17 mouse cellular contexts compared by ENCODE assay signal in the genomic region with DNA sequence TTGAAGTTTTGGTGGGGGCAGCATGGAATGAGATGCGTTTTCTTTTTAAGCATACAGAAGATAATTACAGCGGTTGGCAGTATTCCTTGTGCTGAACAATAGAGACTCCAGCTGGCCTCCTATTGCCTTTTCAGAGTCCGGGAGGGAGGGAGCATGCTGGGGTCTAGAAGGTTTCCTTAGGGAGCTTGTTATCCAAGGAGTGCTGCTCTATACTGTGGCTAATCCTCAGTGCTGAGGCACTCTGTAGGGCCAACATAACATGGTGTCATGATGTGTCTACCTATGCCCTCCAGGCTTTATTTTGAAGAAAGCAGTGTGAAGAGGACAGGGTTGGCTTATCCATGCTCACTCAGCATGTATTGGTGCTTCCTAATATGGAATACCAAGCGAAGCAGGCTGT.
A peak's percentile ranks its signal among the peaks of the same experiment; 100 is the strongest.
DNase-seq lines count a peak whose midpoint lies in the region; ATAC-seq lines count a peak whose summit lies in the region.
"Had no signal": no experiment of that assay in that cellular context is flagged by ENCODE, and none has a peak within 500 bp of the region (broad histone marks: within the 10 kb centered on the region; RNA-seq: fewer than 3 reads in every experiment).

No protein-coding gene starts in this region.

- ATAC-seq in embryonic facial prominence, embryonic 14.5 days (ENCODE audit: low read depth) = peak; percentile 83
- ATAC-seq in hindbrain, embryonic 14.5 days (ENCODE audit: low FRiP score) = peak; percentile 55; the same call in 1 of the 2 replicates
- ATAC-seq in neural tube, embryonic 14.5 days (ENCODE audit: low read depth) = peak; percentile 58; the same call in 1 of the 2 replicates
- no peak for ATAC-seq in heart, embryonic 12.5 days (ENCODE audit: insufficient number of reproducible peaks, low FRiP score)
- ATAC-seq: Patski had no signal

- no peak overlapping the region for H3K4me2 ChIP-seq in embryonic facial prominence, embryonic 14.5 days (ENCODE audit: low read depth, low read length)
- no peak overlapping the region for H3K4me2 ChIP-seq in hindbrain, embryonic 14.5 days (replicated peaks)
- H3K4me2 ChIP-seq in neural tube, embryonic 14.5 days (ENCODE audit: low read depth, low read length) = no peak overlapping the region
- no peak overlapping the region for H3K4me2 ChIP-seq in heart, embryonic 12.5 days
- H3K4me2 ChIP-seq: lung, embryonic 15.5 days had no signal

- H3K9ac ChIP-seq in embryonic facial prominence, embryonic 14.5 days (ENCODE audit: low read depth, low read length) = no peak overlapping the region
- no peak overlapping the region for H3K9ac ChIP-seq in hindbrain, embryonic 14.5 days
- H3K9ac ChIP-seq in neural tube, embryonic 14.5 days (replicated peaks; ENCODE audit: low read depth, low read length) = no peak overlapping the region
- H3K9ac ChIP-seq in heart, embryonic 12.5 days = no peak overlapping the region
- H3K9ac ChIP-seq: lung, embryonic 15.5 days had no signal

- H3K4me3 ChIP-seq in embryonic facial prominence, embryonic 14.5 days (ENCODE audit: low read depth, low read length) = no peak overlapping the region
- no peak overlapping the region for H3K4me3 ChIP-seq in hindbrain, embryonic 14.5 days (replicated peaks; ENCODE audit: low read length)
- H3K4me3 ChIP-seq in neural tube, embryonic 14.5 days (ENCODE audit: low read depth, low read length) = no peak overlapping the region
- no peak overlapping the region for H3K4me3 ChIP-seq in heart, embryonic 12.5 days
- H3K4me3 ChIP-seq: layer of hippocampus, adult 2 months; lung, embryonic 15.5 days had no signal

- peaks cover 6% of the 10 kb centered on the region for H3K4me1 ChIP-seq in embryonic facial prominence, embryonic 14.5 days (ENCODE audit: control insufficient read depth, insufficient read depth, low read length)
- 0 out of 2 replicates have a peak, but pooled peaks cover 6% of the 10 kb centered on the region for H3K4me1 ChIP-seq in hindbrain, embryonic 14.5 days (replicated peaks; ENCODE audit: control insufficient read depth, insufficient read depth, low read length)
- peaks cover 6% of the 10 kb centered on the region; the same call in 1 of the 2 replicates for H3K4me1 ChIP-seq in neural tube, embryonic 14.5 days (ENCODE audit: control insufficient read depth, insufficient read depth, low read length)
- H3K4me1 ChIP-seq in heart, embryonic 12.5 days (replicated peaks) = peaks cover 14% of the 10 kb centered on the region

- H3K9me3 ChIP-seq in embryonic facial prominence, embryonic 14.5 days (ENCODE audit: control insufficient read depth, low read length) = no peaks in the 10 kb centered on the region
- H3K9me3 ChIP-seq in hindbrain, embryonic 14.5 days (ENCODE audit: control insufficient read depth, low read length) = no peaks in the 10 kb centered on the region
- no peaks in the 10 kb centered on the region for H3K9me3 ChIP-seq in neural tube, embryonic 14.5 days (ENCODE audit: control insufficient read depth, low read length)
- H3K9me3 ChIP-seq in heart, embryonic 12.5 days (replicated peaks) = no peaks in the 10 kb centered on the region
- H3K9me3 ChIP-seq: lung, embryonic 15.5 days had no signal

- DNase-seq in embryo, embryonic 10 days (ENCODE audit: low spot score) = peak; percentile 15
- peak; percentile 60 for DNase-seq in embryonic facial prominence, embryonic 14.5 days (ENCODE audit: low spot score)
- DNase-seq in hindbrain, embryonic 14.5 days (ENCODE audit: low spot score) = no peak
- DNase-seq in left cerebral cortex, postnatal 25 days (ENCODE audit: low spot score in 2 of 2) = no peak
- no peak for DNase-seq in thymus, postnatal 0 days (ENCODE audit: low spot score)
- DNase-seq: adrenal gland, adult 2 months; cerebellum, postnatal 25 days; gastrocnemius, postnatal 10 days; heart, postnatal 14 days; kidney, adult 18-20 months; spleen, adult 18-20 months had no signal

- no peaks in the 10 kb centered on the region for H3K27me3 ChIP-seq in embryonic facial prominence, embryonic 14.5 days (replicated peaks; ENCODE audit: control insufficient read depth, insufficient read depth, low read length)
- no peaks in the 10 kb centered on the region for H3K27me3 ChIP-seq in hindbrain, embryonic 14.5 days (ENCODE audit: control insufficient read depth, insufficient read depth, low read length)
- H3K27me3 ChIP-seq in neural tube, embryonic 14.5 days (ENCODE audit: control insufficient read depth, insufficient read depth, low read length) = no peaks in the 10 kb centered on the region
- H3K27me3 ChIP-seq in heart, embryonic 12.5 days (replicated peaks) = no peaks in the 10 kb centered on the region
- H3K27me3 ChIP-seq: CH12.LX; lung, embryonic 15.5 days; Patski had no signal

- H3K36me3 ChIP-seq in embryonic facial prominence, embryonic 14.5 days (ENCODE audit: control insufficient read depth, insufficient read depth, low read length) = no peaks in the 10 kb centered on the region
- no peaks in the 10 kb centered on the region for H3K36me3 ChIP-seq in hindbrain, embryonic 14.5 days (replicated peaks; ENCODE audit: control insufficient read depth, insufficient read depth)
- no peaks in the 10 kb centered on the region for H3K36me3 ChIP-seq in neural tube, embryonic 14.5 days (ENCODE audit: control insufficient read depth, insufficient read depth, low read length)
- no peaks in the 10 kb centered on the region for H3K36me3 ChIP-seq in heart, embryonic 12.5 days
- H3K36me3 ChIP-seq: lung, embryonic 15.5 days had no signal

- WGBS in embryonic facial prominence, embryonic 14.5 days = 50% methylated on average over 4 of the region's 4 CpGs
- WGBS in hindbrain, embryonic 14.5 days = 30% methylated on average over 4 of the region's 4 CpGs
- 28% methylated on average over 4 of the region's 4 CpGs for WGBS in neural tube, embryonic 14.5 days
- WGBS in heart, embryonic 12.5 days = 74% methylated on average over 4 of the region's 4 CpGs

- no peak overlapping the region for H3K27ac ChIP-seq in embryonic facial prominence, embryonic 14.5 days (replicated peaks; ENCODE audit: low read depth, low read length)
- H3K27ac ChIP-seq in hindbrain, embryonic 14.5 days = no peak overlapping the region
- H3K27ac ChIP-seq in neural tube, embryonic 14.5 days (ENCODE audit: low read depth, low read length) = no peak overlapping the region
- H3K27ac ChIP-seq in heart, embryonic 12.5 days (ENCODE audit: poor library complexity, severe bottlenecking) = no peak overlapping the region
- H3K27ac ChIP-seq: layer of hippocampus, adult 2 months; lung, embryonic 15.5 days had no signal

- intact Hi-C loops in left cerebral cortex, postnatal 25 days (cut with DNase I) = no loop called here

Comparison
In these comparisons a context has a peak if more than half of its experiments do, and no peak if none do; other contexts are left out.
1. DNase-seq: peak in embryo, embryonic 10 days (single experiment) and embryonic facial prominence, embryonic 14.5 days (single experiment); none in hindbrain, embryonic 14.5 days (single experiment), left cerebral cortex, postnatal 25 days (0 of 2) and thymus, postnatal 0 days (single experiment).